Mouse (Mus musculus) WW6 (cell line): ENCODE data around the gene Ehhadh.

Experiments used
- DNase-seq: peaks from one replicate; pipeline ENCODE4 v3.0.0-alpha.2; 2013; ENCODE audit warnings: low read depth, low spot score

Gene Ehhadh

GRCm38 (mm10) chr16:21735638-21736037, 52.0 kb downstream of the Ehhadh start:
- DNase-seq: no peak

- DNase-seq: peak; percentile 26
Observed at GRCm38 (mm10) chr16:21727897-21728364, 59.7 kb downstream of the Ehhadh start.

GRCm38 (mm10) chr16:21727421-21727820, 60.2 kb downstream of the Ehhadh start:
- no peak for DNase-seq

- DNase-seq: no peak
Observed at GRCm38 (mm10) chr16:21724261-21724660, 63.3 kb downstream of the Ehhadh start.

- DNase-seq: no peak
Observed at GRCm38 (mm10) chr16:21719770-21720169, 67.8 kb downstream of the Ehhadh start.

GRCm38 (mm10) chr16:21714516-21714915, 73.1 kb downstream of the Ehhadh start:
- DNase-seq: no peak
